Mouse (Mus musculus): ENCODE results near the gene Olfr594. TPM values are rescaled to one million over a fixed set of nuclear protein-coding genes. Genes with fewer than 3 reads are reported as not detected.
"Not testable (repeated sequence)": the region's sequence is repeated elsewhere in the genome, so short reads cannot be mapped to it uniquely, and the experiment has no call there.

The Olfr594 gene
- polyA plus RNA-seq (2017; shearing (Covaris generic)): not detected

DNA sequence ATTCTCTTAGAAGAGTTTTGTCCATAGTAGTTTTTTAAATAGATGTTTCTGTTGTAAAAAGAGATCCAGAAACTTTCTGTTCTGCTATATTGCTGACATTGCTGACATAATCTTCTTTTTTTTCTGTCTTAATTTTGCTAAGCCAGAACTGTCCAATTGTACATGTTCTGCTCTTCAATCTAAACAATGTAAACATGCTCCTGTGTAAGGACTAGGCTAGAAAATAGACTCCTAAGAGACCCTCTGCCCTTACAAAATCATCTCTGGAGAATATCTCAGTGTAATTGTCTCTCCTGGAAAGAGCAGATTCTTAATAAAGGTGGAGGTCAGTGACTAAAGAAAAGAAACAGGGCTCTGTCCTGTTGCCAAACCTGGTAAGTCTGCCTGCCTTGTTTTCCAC, at the start of gene Olfr594:
Gene Olfr594 (plus strand): TSS at position 301 of the 400 bp plus-strand sequence.
- no peak for ATAC-seq

DNA sequence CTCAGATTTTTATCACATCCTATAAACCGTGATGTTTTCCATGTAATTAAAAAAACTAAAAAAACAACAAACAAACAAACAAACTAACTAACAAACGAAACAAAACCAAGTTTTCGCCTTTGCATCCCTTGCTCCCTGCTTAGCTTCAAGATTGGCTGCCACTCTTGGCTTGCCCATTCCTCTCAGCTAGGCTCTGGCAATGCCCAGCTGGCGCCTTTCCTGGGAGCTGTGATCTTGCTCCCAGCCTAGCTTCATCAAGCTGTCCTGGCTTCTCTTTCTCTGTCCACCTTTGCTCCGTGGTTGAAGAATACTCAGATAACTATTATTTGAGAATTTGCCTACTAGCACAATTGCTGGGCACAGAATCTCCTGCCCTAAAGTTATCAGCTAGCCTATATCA, 47.1 kb upstream of the Olfr594 start:
- no peak for ATAC-seq

DNA sequence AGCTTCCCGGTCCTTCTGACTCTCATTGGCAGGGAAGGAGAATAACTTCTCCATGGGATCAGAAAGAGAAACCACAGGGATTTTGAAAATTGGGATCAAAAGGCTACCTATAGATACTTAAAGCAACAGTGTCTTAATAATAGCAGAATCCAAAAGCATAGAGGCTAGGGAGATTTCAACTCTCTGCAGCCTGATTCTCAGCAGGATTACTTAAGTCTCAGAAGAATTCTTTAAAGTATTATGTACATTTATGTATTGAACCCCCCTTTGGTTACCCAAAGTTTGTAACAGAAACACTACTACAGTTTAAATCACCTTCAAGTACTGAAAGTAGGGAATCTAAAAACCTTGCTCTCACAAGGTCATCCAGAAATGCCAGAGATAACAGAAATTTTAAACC, 38.6 kb upstream of the Olfr594 start, which contains the start of gene Olfr591:
Gene Olfr591 (minus strand): TSS at position 101 of the 400 bp plus-strand sequence.
- ATAC-seq: no peak

DNA sequence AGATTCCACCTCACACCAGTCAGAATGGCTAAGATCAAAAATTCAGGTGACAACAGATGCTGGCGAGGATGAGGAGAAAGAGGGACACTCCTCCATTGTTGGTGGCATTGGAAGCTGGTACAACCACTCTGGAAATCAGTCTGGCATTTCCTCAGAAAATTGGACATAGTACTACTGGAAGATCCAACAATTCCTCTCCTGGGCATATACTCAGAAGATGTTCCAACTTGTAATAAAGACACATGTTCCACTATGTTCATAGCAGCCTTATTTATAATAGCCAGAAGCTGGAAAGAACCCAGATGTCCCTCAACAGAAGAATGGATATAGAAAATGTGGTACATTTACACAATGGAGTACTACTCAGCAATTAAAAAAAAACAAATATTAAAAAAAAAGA, 32.3 kb upstream of the Olfr594 start, which contains the start of gene Olfr592:
Gene Olfr592 (plus strand): TSS at position 301 of the 400 bp plus-strand sequence.
- not testable (repeated sequence) for ATAC-seq

DNA sequence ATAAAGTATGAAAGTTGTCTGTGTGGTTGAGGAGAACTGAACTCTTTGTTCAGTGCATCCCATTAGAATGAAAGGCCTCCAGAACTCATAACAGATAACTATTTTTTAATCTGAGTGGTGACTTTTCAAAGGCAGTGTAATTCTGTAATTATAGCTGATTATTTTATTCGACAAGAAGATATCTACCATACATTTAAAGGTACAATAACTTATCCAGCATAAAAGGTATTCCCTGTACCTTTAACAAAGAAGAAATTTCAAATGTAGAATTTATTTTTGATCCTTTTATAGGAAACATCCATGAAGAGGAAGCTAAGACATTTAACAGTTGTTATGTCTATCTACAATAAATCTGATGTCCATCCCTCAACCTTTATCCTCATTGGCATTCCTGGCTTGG, 5.2 kb upstream of the Olfr594 start, which contains the start of gene Olfr593:
Gene Olfr593 (plus strand): TSS at position 301 of the 400 bp plus-strand sequence.
- no peak for ATAC-seq

DNA sequence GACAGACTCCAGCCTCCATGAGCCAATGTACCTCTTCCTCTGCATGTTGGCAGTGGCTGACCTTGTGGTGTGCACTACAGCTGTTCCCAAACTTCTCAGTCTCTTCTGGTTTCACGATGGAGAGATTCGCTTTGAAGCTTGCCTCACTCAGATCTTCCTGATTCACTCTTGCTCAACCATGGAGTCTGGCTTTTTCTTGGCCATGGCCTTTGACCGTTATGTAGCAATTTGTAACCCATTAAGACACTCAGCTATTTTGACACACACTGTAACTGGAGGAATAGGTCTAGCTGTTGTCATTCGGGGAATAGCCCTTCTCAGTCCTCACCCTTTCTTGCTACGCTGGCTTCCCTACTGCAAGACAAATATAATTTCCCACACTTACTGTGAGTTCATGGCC, 4.7 kb upstream of the Olfr594 start:
- not testable (repeated sequence) for ATAC-seq

DNA sequence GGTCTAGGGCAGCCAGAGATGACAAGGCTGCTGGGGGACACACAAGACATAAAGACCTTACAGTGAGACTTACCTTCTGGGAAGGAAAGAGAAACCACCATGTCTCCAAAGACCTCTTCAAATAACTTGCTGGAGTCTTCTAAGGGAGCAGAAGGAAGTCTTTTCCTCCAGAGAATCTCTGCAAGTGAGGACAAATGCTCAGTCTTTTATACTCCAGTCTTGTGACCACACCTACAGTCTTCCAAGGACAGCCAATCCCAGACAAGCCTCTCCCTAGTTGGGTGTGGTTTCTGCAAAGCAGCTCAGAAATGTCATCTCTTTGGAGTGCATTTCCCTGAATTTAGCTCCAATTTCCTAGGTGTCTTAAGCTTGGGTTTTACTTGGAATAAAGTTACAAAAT, 35.6 kb downstream of the Olfr594 start, which contains the start of gene Usp17ld:
Gene Usp17ld (minus strand): TSS at position 101 of the 400 bp plus-strand sequence.
- ATAC-seq: not testable (repeated sequence)

Other genes with a start within 250 kb of the Olfr594 start
- gene Olfr577, start 241.1 kb upstream of the Olfr594 start, polyA plus RNA-seq (2017; shearing (Covaris generic)): not detected
- not detected for gene Olfr578, start 227.7 kb upstream of the Olfr594 start, polyA plus RNA-seq (2017; shearing (Covaris generic))
- not detected for gene Olfr582, start 179.0 kb upstream of the Olfr594 start, polyA plus RNA-seq (2017; shearing (Covaris generic))
- not detected for gene Olfr583, start 165.7 kb upstream of the Olfr594 start, polyA plus RNA-seq (2017; shearing (Covaris generic))
- not detected for gene Olfr584, start 135.1 kb upstream of the Olfr594 start, polyA plus RNA-seq (2017; shearing (Covaris generic))
- not detected for gene Olfr585, start 119.3 kb upstream of the Olfr594 start, polyA plus RNA-seq (2017; shearing (Covaris generic))
- not detected for gene Olfr586, start 91.4 kb upstream of the Olfr594 start, polyA plus RNA-seq (2017; shearing (Covaris generic))
- not detected for gene Olfr588-ps1, start 76.1 kb upstream of the Olfr594 start, polyA plus RNA-seq (2017; shearing (Covaris generic))
- not detected for gene Olfr589, start 60.6 kb upstream of the Olfr594 start, polyA plus RNA-seq (2017; shearing (Covaris generic))
- gene Olfr591, start 38.7 kb upstream of the Olfr594 start, polyA plus RNA-seq (2017; shearing (Covaris generic)): not detected
- gene Olfr592, start 32.2 kb upstream of the Olfr594 start, polyA plus RNA-seq (2017; shearing (Covaris generic)): not detected
- not detected for gene Olfr593, start 5.1 kb upstream of the Olfr594 start, polyA plus RNA-seq (2017; shearing (Covaris generic))
- gene Usp17ld, start 35.5 kb downstream of the Olfr594 start, polyA plus RNA-seq (2017; shearing (Covaris generic)): not detected
- not detected for gene Olfr596, start 88.7 kb downstream of the Olfr594 start, polyA plus RNA-seq (2017; shearing (Covaris generic))
- gene Olfr597, start 99.3 kb downstream of the Olfr594 start, polyA plus RNA-seq (2017; shearing (Covaris generic)): not detected
- gene Olfr598, start 106.6 kb downstream of the Olfr594 start, polyA plus RNA-seq (2017; shearing (Covaris generic)): not detected
- not detected for gene Olfr599, start 118.9 kb downstream of the Olfr594 start, polyA plus RNA-seq (2017; shearing (Covaris generic))
- not detected for gene Olfr600, start 132.7 kb downstream of the Olfr594 start, polyA plus RNA-seq (2017; shearing (Covaris generic))
- under 1 TPM in 1 of 2 experiments, not detected in 1; 0.19 TPM for gene Olfr601, start 145.7 kb downstream of the Olfr594 start, polyA plus RNA-seq (2017; shearing (Covaris generic))
- under 1 TPM in 1 of 2 experiments, not detected in 1; 0.67 TPM for gene Olfr603, start 169.2 kb downstream of the Olfr594 start, polyA plus RNA-seq (2017; shearing (Covaris generic))
- not detected for gene Usp17lc, start 198.1 kb downstream of the Olfr594 start, polyA plus RNA-seq (2017; shearing (Covaris generic))
- gene Olfr605, start 228.4 kb downstream of the Olfr594 start, polyA plus RNA-seq (2017; shearing (Covaris generic)): not detected
- not detected for gene Olfr606, start 232.1 kb downstream of the Olfr594 start, polyA plus RNA-seq (2017; shearing (Covaris generic))
- gene Olfr607, start 247.2 kb downstream of the Olfr594 start, polyA plus RNA-seq (2017; shearing (Covaris generic)): under 1 TPM in 1 of 2 experiments, not detected in 1; 0.12 TPM

Data from CD4-positive, CD25-positive, alpha-beta regulatory T cell, adult 4 months (primary cell).